Comparison of ENCODE assay signal across 8 mouse cellular contexts in the genomic region with DNA sequence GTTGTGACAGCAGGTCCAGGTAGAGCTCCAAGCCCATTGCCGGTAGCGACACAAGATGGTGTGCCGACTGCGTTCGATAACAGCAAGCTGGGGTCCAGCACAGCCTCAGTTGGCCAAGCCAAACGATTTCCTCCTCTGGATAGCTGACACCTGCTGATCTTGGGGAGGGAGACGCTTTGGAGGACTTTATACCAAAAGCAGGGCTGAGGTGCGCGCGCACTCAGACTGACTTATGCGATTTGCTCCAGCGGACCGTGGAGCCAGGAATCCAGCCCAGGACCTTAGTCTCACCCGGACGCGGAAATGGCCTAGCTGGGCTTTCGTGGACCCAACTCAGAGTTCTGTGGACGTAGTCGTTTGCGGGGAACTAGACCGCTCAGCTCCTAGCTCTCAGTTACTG. TPM values are rescaled to one million over a fixed set of nuclear protein-coding genes. Genes with fewer than 3 reads are reported as not detected.
DNase-seq lines count a peak whose midpoint lies in the region; ATAC-seq and TF ChIP-seq lines count a peak whose summit lies in the region.

No protein-coding gene starts in this region.

- no peak overlapping the region for H3K27ac ChIP-seq in ES-Bruce4 (ENCODE audit: insufficient read depth, low read length)
- H3K27ac ChIP-seq in forebrain, embryonic 13.5 days, result no peak overlapping the region
- no peak overlapping the region for H3K27ac ChIP-seq in limb, embryonic 11.5 days (replicated peaks; ENCODE audit: low read depth, low read length)
- H3K27ac ChIP-seq in midbrain, embryonic 10.5 days (replicated peaks), result peak overlapping the region; percentile 24; the same call in 1 of the 2 replicates

- peak; percentile 69 for DNase-seq in c-Kit-positive CD71-negative TER-119-negative erythroid progenitor cells, embryonic 14.5 days (ENCODE audit: low read depth)
- peak; percentile 80 to 81 for DNase-seq in heart, postnatal 36 days
- peak; percentile 81 for DNase-seq in limb, embryonic 11.5 days (ENCODE audit: low spot score)
- DNase-seq in midbrain, embryonic 10.5 days (ENCODE audit: low spot score), result peak; percentile 76
- peak; percentile 62 to 69 for DNase-seq in spleen, postnatal 14 days (ENCODE audit: low spot score in 2 of 2)
- no peak for DNase-seq in layer of hippocampus, adult 9-11 months

- ATAC-seq in forebrain, embryonic 13.5 days, result no peak
- no peak for ATAC-seq in limb, embryonic 11.5 days (ENCODE audit: insufficient number of reproducible peaks, low FRiP score, low TSS enrichment, low read depth)

- peak overlapping the region; percentile 78 for H3K4me3 ChIP-seq in ES-Bruce4 (ENCODE audit: low read depth, low read length)
- H3K4me3 ChIP-seq in forebrain, embryonic 13.5 days, result peak overlapping the region; percentile 37
- H3K4me3 ChIP-seq in limb, embryonic 11.5 days (ENCODE audit: low read depth, low read length), result peak overlapping the region; percentile 27
- peak overlapping the region; percentile 55 for H3K4me3 ChIP-seq in midbrain, embryonic 10.5 days

- H3K36me3 ChIP-seq in ES-Bruce4 (ENCODE audit: control insufficient read depth, insufficient read depth, low read length, poor library complexity, severe bottlenecking), result no peaks in the 10 kb centered on the region
- no peaks in the 10 kb centered on the region for H3K36me3 ChIP-seq in forebrain, embryonic 13.5 days (ENCODE audit: poor library complexity, severe bottlenecking)
- H3K36me3 ChIP-seq in limb, embryonic 11.5 days (ENCODE audit: control insufficient read depth, insufficient read depth, low read length), result no peaks in the 10 kb centered on the region
- H3K36me3 ChIP-seq in midbrain, embryonic 10.5 days, result no peaks in the 10 kb centered on the region

- intact Hi-C loops in heart, postnatal 36 days (cut with DNase I), result loop anchor here (5.0 kb wide), 1 partner anchor 72 kb away; the partner anchor contains the start of gene Cabin1

- H3K4me2 ChIP-seq in forebrain, embryonic 13.5 days, result peak overlapping the region; percentile 62
- peak overlapping the region; percentile 61 for H3K4me2 ChIP-seq in limb, embryonic 11.5 days (ENCODE audit: low read depth, severe bottlenecking)

- H3K27me3 ChIP-seq in ES-Bruce4 (ENCODE audit: control insufficient read depth, insufficient read depth, low read length, poor library complexity, severe bottlenecking), result no peaks in the 10 kb centered on the region
- H3K27me3 ChIP-seq in forebrain, embryonic 13.5 days, result peaks cover 32% of the 10 kb centered on the region
- no peaks in the 10 kb centered on the region for H3K27me3 ChIP-seq in limb, embryonic 11.5 days (ENCODE audit: control insufficient read depth, insufficient read depth, low read length)
- H3K27me3 ChIP-seq in midbrain, embryonic 10.5 days (ENCODE audit: low read depth, poor library complexity, severe bottlenecking), result peaks cover 51% of the 10 kb centered on the region

- H3K4me1 ChIP-seq in ES-Bruce4 (ENCODE audit: control insufficient read depth, insufficient read depth, low read length), result peaks cover 5% of the 10 kb centered on the region
- H3K4me1 ChIP-seq in forebrain, embryonic 13.5 days, result peaks cover 37% of the 10 kb centered on the region
- H3K4me1 ChIP-seq in limb, embryonic 11.5 days (ENCODE audit: control insufficient read depth, insufficient read depth, low read length), result peaks cover 10% of the 10 kb centered on the region
- peaks cover 51% of the 10 kb centered on the region for H3K4me1 ChIP-seq in midbrain, embryonic 10.5 days

- H3K9ac ChIP-seq in ES-Bruce4 (ENCODE audit: low read depth, poor library complexity, severe bottlenecking), result peak overlapping the region; percentile 78
- H3K9ac ChIP-seq in forebrain, embryonic 13.5 days, result peak overlapping the region; percentile 58
- peak overlapping the region; percentile 57 for H3K9ac ChIP-seq in limb, embryonic 11.5 days (ENCODE audit: low read length)

- H3K9me3 ChIP-seq in ES-Bruce4 (replicated peaks; ENCODE audit: control insufficient read depth, insufficient read depth, low read length, poor library complexity, severe bottlenecking), result no peaks in the 10 kb centered on the region
- no peaks in the 10 kb centered on the region for H3K9me3 ChIP-seq in forebrain, embryonic 13.5 days (replicated peaks)
- H3K9me3 ChIP-seq in limb, embryonic 11.5 days (ENCODE audit: control insufficient read depth, low read length), result no peaks in the 10 kb centered on the region
- H3K9me3 ChIP-seq in midbrain, embryonic 10.5 days (replicated peaks), result no peaks in the 10 kb centered on the region

- TF ChIP-seq CTCF in ES-Bruce4 (IDR thresholded peaks at IDR 0.05; ENCODE audit: low read depth, low read length), result no peak

- TF ChIP-seq EP300 in ES-Bruce4 (IDR thresholded peaks at IDR 0.05; ENCODE audit: insufficient read depth, low read depth, low read length), result no peak

- no peak for TF ChIP-seq POLR2A in ES-Bruce4 (IDR thresholded peaks at IDR 0.05; ENCODE audit: insufficient read depth, low read length)

- WGBS in forebrain, embryonic 13.5 days, result 2% methylated on average over 21 of the region's 21 CpGs
- 3% methylated on average over 21 of the region's 21 CpGs for WGBS in limb, embryonic 11.5 days
- WGBS in midbrain, embryonic 10.5 days, result under 1% methylated on average over 21 of the region's 21 CpGs

RNA-seq across cellular contexts. Expression of gene Gstt2, which starts 3.0 kb away (rescaled TPM):
- polyA plus RNA-seq in ES-Bruce4 (2011; ENCODE audit: insufficient read depth, insufficient read length, low read depth, missing spikeins), result 26.3 and 31.9 TPM in 2 replicates
- polyA plus RNA-seq in forebrain, embryonic 13.5 days (2015; fragmentation: Nextera tagmentation; extraction: Ambion mirVana), result 4.0 and 4.4 TPM in 2 replicates
- total RNA-seq in heart, postnatal 36 days (2021), result 10 to 100 TPM; 13.2 to 13.5 TPM
- 7.8 and 9.5 TPM in 2 replicates for polyA plus RNA-seq in limb, embryonic 11.5 days (2014; fragmentation: Nextera tagmentation; extraction: Ambion mirVana)
- polyA plus RNA-seq in midbrain, embryonic 10.5 days (2016; fragmentation: Nextera tagmentation; extraction: Ambion mirVana), result 7.6 and 8.3 TPM in 2 replicates

RNA-seq across cellular contexts. Expression of gene Gstt4, which starts 11.9 kb away (rescaled TPM):
- not detected in 2 replicates for polyA plus RNA-seq in ES-Bruce4 (2011; ENCODE audit: insufficient read depth, insufficient read length, low read depth, missing spikeins)
- polyA plus RNA-seq in forebrain, embryonic 13.5 days (2015; fragmentation: Nextera tagmentation; extraction: Ambion mirVana), result not detected in 2 replicates
- total RNA-seq in heart, postnatal 36 days (2021), result not detected
- polyA plus RNA-seq in limb, embryonic 11.5 days (2014; fragmentation: Nextera tagmentation; extraction: Ambion mirVana), result not detected in 2 replicates
- polyA plus RNA-seq in midbrain, embryonic 10.5 days (2016; fragmentation: Nextera tagmentation; extraction: Ambion mirVana), result not detected in 2 replicates

RNA-seq across cellular contexts. Expression of gene Mif, which starts 25.8 kb away (rescaled TPM):
- 1,651 and 1,929 TPM in 2 replicates for polyA plus RNA-seq in ES-Bruce4 (2011; ENCODE audit: insufficient read depth, insufficient read length, low read depth, missing spikeins)
- 1,962 and 1,979 TPM in 2 replicates for polyA plus RNA-seq in forebrain, embryonic 13.5 days (2015; fragmentation: Nextera tagmentation; extraction: Ambion mirVana)
- 100 to 1,000 TPM; 196 to 202 TPM for total RNA-seq in heart, postnatal 36 days (2021)
- 2,626 and 2,699 TPM in 2 replicates for polyA plus RNA-seq in limb, embryonic 11.5 days (2014; fragmentation: Nextera tagmentation; extraction: Ambion mirVana)
- polyA plus RNA-seq in midbrain, embryonic 10.5 days (2016; fragmentation: Nextera tagmentation; extraction: Ambion mirVana), result 2,515 and 3,289 TPM in 2 replicates

RNA-seq across cellular contexts. Expression of gene Gstt1, which starts 35.9 kb away (rescaled TPM):
- 8.9 and 9.5 TPM in 2 replicates for polyA plus RNA-seq in ES-Bruce4 (2011; ENCODE audit: insufficient read depth, insufficient read length, low read depth, missing spikeins)
- 6.4 and 6.5 TPM in 2 replicates for polyA plus RNA-seq in forebrain, embryonic 13.5 days (2015; fragmentation: Nextera tagmentation; extraction: Ambion mirVana)
- 10 to 100 TPM; 14.5 to 20.3 TPM for total RNA-seq in heart, postnatal 36 days (2021)
- polyA plus RNA-seq in limb, embryonic 11.5 days (2014; fragmentation: Nextera tagmentation; extraction: Ambion mirVana), result 4.4 and 5.5 TPM in 2 replicates
- 3.0 and 4.7 TPM in 2 replicates for polyA plus RNA-seq in midbrain, embryonic 10.5 days (2016; fragmentation: Nextera tagmentation; extraction: Ambion mirVana)

RNA-seq across cellular contexts. Expression of gene Gstt3, which starts 53.0 kb away (rescaled TPM):
- 9.7 and 11.6 TPM in 2 replicates for polyA plus RNA-seq in ES-Bruce4 (2011; ENCODE audit: insufficient read depth, insufficient read length, low read depth, missing spikeins)
- polyA plus RNA-seq in forebrain, embryonic 13.5 days (2015; fragmentation: Nextera tagmentation; extraction: Ambion mirVana), result 0.45 and 0.52 TPM in 2 replicates
- 1 to 10 TPM; 4.1 to 4.8 TPM for total RNA-seq in heart, postnatal 36 days (2021)
- 6.4 and 7.9 TPM in 2 replicates for polyA plus RNA-seq in limb, embryonic 11.5 days (2014; fragmentation: Nextera tagmentation; extraction: Ambion mirVana)
- polyA plus RNA-seq in midbrain, embryonic 10.5 days (2016; fragmentation: Nextera tagmentation; extraction: Ambion mirVana), result 0.97 and 1.00 TPM in 2 replicates

Comparison
In these comparisons a context has a peak if more than half of its experiments do, and no peak if none do; other contexts are left out.
1. H3K4me3 ChIP-seq: peak in every context shown above with its lines; median percentile 78 in ES-Bruce4; 55 in midbrain, embryonic 10.5 days; 37 in forebrain, embryonic 13.5 days; 27 in limb, embryonic 11.5 days.